Mouse (Mus musculus) natural killer cell, adult 2 months (primary cell): ENCODE measurements around the gene Unc5b.

ENCODE experiments used
- DNase-seq, 2 experiments: peaks; one replicate each; pipeline ENCODE4 v3.0.0; 2022; ENCODE audit warnings: low spot score in 2 of 2

The Unc5b gene

GRCm38 (mm10) chr10:60821311-60821710 is 10.1 kb downstream of the Unc5b start:
- DNase-seq: no peak

GRCm38 (mm10) chr10:60820552-60820951 is 10.8 kb downstream of the Unc5b start:
- no peak for DNase-seq

GRCm38 (mm10) chr10:60819654-60820192 is 11.7 kb downstream of the Unc5b start:
- DNase-seq: no peak

- DNase-seq: no peak
These were observed 12.2 kb downstream of the Unc5b start for GRCm38 (mm10) chr10:60819179-60819578.

GRCm38 (mm10) chr10:60818708-60819107 is 12.7 kb downstream of the Unc5b start:
- DNase-seq: no peak

GRCm38 (mm10) chr10:60817868-60818267 is 13.5 kb downstream of the Unc5b start:
- no peak for DNase-seq

GRCm38 (mm10) chr10:60816872-60817648 is 14.3 kb downstream of the Unc5b start:
- peak; percentile 59 to 69 for DNase-seq

GRCm38 (mm10) chr10:60815855-60816254 is 15.5 kb downstream of the Unc5b start:
- no peak for DNase-seq

GRCm38 (mm10) chr10:60815059-60815458 is 16.3 kb downstream of the Unc5b start:
- DNase-seq: no peak

- DNase-seq: no peak
These were observed 16.8 kb downstream of the Unc5b start for GRCm38 (mm10) chr10:60814444-60815057.

- no peak for DNase-seq
These were observed 17.8 kb downstream of the Unc5b start for GRCm38 (mm10) chr10:60813606-60814005.

GRCm38 (mm10) chr10:60811792-60812525 is 19.4 kb downstream of the Unc5b start:
- no peak for DNase-seq

- DNase-seq: peak; percentile 16 to 22
These were observed 22.9 kb downstream of the Unc5b start for GRCm38 (mm10) chr10:60808447-60808846.

GRCm38 (mm10) chr10:60807531-60808185 is 23.7 kb downstream of the Unc5b start:
- DNase-seq: no peak

GRCm38 (mm10) chr10:60806207-60806538 is 25.2 kb downstream of the Unc5b start:
- no peak for DNase-seq

- DNase-seq: no peak
These were observed 25.8 kb downstream of the Unc5b start for GRCm38 (mm10) chr10:60805436-60806206.

- no peak for DNase-seq
These were observed 26.5 kb downstream of the Unc5b start for GRCm38 (mm10) chr10:60804865-60805264.

- DNase-seq: no peak
These were observed 27.4 kb downstream of the Unc5b start for GRCm38 (mm10) chr10:60803971-60804370.

GRCm38 (mm10) chr10:60801898-60802412 is 29.4 kb downstream of the Unc5b start:
- DNase-seq: no peak

GRCm38 (mm10) chr10:60801168-60801897 is 30.0 kb downstream of the Unc5b start:
- DNase-seq: no peak
